Mouse (Mus musculus) myocyte (in vitro differentiated cells): ENCODE results near the gene Smim13. TPM values are rescaled to one million over a fixed set of nuclear protein-coding genes. Genes with fewer than 3 reads are reported as not detected.
"Not testable (repeated sequence)": the region's sequence is repeated elsewhere in the genome, so short reads cannot be mapped to it uniquely, and the experiment has no call there.

Experiments
- H3K27me3 ChIP-seq: one replicate; pipeline ENCODE4 v1.6.1; 2011; ENCODE audit not compliant: control insufficient read depth, insufficient read depth, insufficient read length
- H3K36me3 ChIP-seq: one replicate; pipeline ENCODE4 v1.6.1; 2011; ENCODE audit not compliant: control insufficient read depth, insufficient read depth
- H3K4me2 ChIP-seq: one replicate; pipeline ENCODE4 v1.6.1; 2011; ENCODE audit warnings: low read depth, control low read depth
- H3K4me3 ChIP-seq: one replicate; pipeline ENCODE4 v1.5.1; 2011; ENCODE audit warnings: mild to moderate bottlenecking, control low read depth, moderate library complexity
- H3K79me2 ChIP-seq: one replicate; pipeline ENCODE4 v1.6.1; 2011; ENCODE audit not compliant: control insufficient read depth, insufficient read depth
- H3ac ChIP-seq: one replicate; pipeline ENCODE4 v1.6.1; 2011; ENCODE audit not compliant: control insufficient read depth, insufficient read length
- CEBPB ChIP-seq: IDR thresholded peaks from 2 replicates; pipeline ENCODE4 v1.6.1; 2011; ENCODE audit warnings: mild to moderate bottlenecking, moderate library complexity; ENCODE audit not compliant: poor library complexity, insufficient read depth, severe bottlenecking
- E2F4 ChIP-seq: IDR thresholded peaks from one replicate; pipeline ENCODE4 v1.6.1; 2011; ENCODE audit warnings: mild to moderate bottlenecking, control low read depth, moderate library complexity; ENCODE audit not compliant: insufficient read depth
- MAX ChIP-seq: IDR thresholded peaks from one replicate; pipeline ENCODE4 v1.6.1; 2011; ENCODE audit warnings: low read depth, mild to moderate bottlenecking, control low read depth
- MYOD1 ChIP-seq, 3 experiments: IDR thresholded peaks; one replicate each; pipeline ENCODE4 v1.6.1; 2011; ENCODE audit warnings: control low read depth in 2 of 3, low read depth in 2 of 3, mild to moderate bottlenecking in 2 of 3, moderate library complexity in 1 of 3; ENCODE audit not compliant: insufficient read length in 2 of 3, control insufficient read depth in 1 of 3
- MYOG ChIP-seq, 3 experiments: IDR thresholded peaks; one replicate each; pipeline ENCODE4 v1.6.1; 2011; ENCODE audit warnings: control low read depth in 2 of 3, low read depth in 2 of 3, mild to moderate bottlenecking in 2 of 3; ENCODE audit not compliant: insufficient read length in 2 of 3, control insufficient read depth in 1 of 3, insufficient read depth in 1 of 3
- POLR2A ChIP-seq: IDR thresholded peaks from one replicate; pipeline ENCODE4 v1.6.1; 2011; ENCODE audit warnings: low read depth, mild to moderate bottlenecking, control low read depth, moderate library complexity; ENCODE audit not compliant: insufficient read length
- POLR2AphosphoS2 ChIP-seq: IDR thresholded peaks from one replicate; pipeline ENCODE4 v1.6.1; 2011; ENCODE audit warnings: low read depth, control low read depth; ENCODE audit not compliant: insufficient read length
- REST ChIP-seq: IDR thresholded peaks from one replicate; pipeline ENCODE4 v1.6.1; 2011; ENCODE audit warnings: mild to moderate bottlenecking, control low read depth, moderate library complexity; ENCODE audit not compliant: insufficient read depth, insufficient read length
- SRF ChIP-seq: IDR thresholded peaks from one replicate; pipeline ENCODE4 v1.6.1; 2011; ENCODE audit warnings: low read depth; ENCODE audit not compliant: control insufficient read depth, insufficient read length
- TCF12 ChIP-seq: IDR thresholded peaks from one replicate; pipeline ENCODE4 v1.6.1; 2011; ENCODE audit warnings: mild to moderate bottlenecking, control low read depth; ENCODE audit not compliant: poor library complexity, insufficient read depth, severe bottlenecking
- TCF3 ChIP-seq: IDR thresholded peaks from one replicate; pipeline ENCODE4 v1.6.1; 2011; ENCODE audit warnings: low read depth, control low read depth; ENCODE audit not compliant: insufficient read length
- USF1 ChIP-seq: IDR thresholded peaks from one replicate; pipeline ENCODE4 v1.6.1; 2011; ENCODE audit warnings: low read depth, mild to moderate bottlenecking, control low read depth, moderate library complexity
- polyA plus RNA-seq: library from polyadenylated mRNA; unstranded; fragments of >200 nt; fragmentation: generic; extraction: Trizol; gene quantifications from one replicate; pipeline ENCODE4 v1.2.1, GENCODE M21; 2012; ENCODE audit warnings: missing spikeins

Smim13 gene
- polyA plus RNA-seq, 1 experiment: 11.1 TPM

DNA sequence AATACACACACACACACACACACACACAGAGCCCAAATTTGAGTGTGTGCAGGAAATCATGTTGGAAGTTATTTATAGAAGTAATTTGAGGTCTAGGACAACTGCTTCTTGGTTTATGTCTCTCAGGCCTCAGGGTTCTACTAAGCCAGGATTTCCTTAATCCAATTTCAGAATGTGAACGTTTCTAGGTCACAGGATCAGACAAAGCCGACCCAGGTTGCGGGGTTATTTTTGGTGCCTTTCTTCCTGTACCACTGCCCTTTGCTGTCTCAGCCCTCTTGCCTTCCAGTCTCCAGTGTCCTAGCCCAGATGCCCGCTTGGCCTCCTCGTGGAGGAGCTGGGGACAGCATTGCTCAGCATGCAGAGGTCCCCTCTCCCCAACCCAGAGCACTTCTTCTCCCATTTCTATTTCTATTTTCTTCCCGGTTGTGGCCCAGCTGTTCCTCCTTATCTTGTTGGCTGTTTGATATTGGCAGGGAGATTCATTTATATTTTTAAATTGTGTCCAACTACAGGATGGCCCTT is 5.3 kb upstream of the Smim13 start:
- H3K79me2 ChIP-seq: no peaks in the 10 kb centered on the region
- no peak for TF ChIP-seq TCF12
- TF ChIP-seq REST: no peak
- TF ChIP-seq MYOD1 (IDR thresholded peaks at IDR 0.05; ENCODE audit: control insufficient read depth in 1 of 3, insufficient read length in 2 of 3, low read depth in 2 of 3): no peak
- no peak for TF ChIP-seq TCF3
- TF ChIP-seq USF1: no peak
- no peak for TF ChIP-seq POLR2AphosphoS2
- TF ChIP-seq MAX: no peak
- no peak for TF ChIP-seq SRF
- TF ChIP-seq CEBPB: no peak
- no peak for TF ChIP-seq POLR2A
- TF ChIP-seq MYOG (IDR thresholded peaks at IDR 0.05; ENCODE audit: control insufficient read depth in 1 of 3, insufficient read depth in 1 of 3, insufficient read length in 2 of 3, low read depth in 2 of 3): no peak
- TF ChIP-seq E2F4: no peak
- no peak overlapping the region for H3K4me3 ChIP-seq

DNA sequence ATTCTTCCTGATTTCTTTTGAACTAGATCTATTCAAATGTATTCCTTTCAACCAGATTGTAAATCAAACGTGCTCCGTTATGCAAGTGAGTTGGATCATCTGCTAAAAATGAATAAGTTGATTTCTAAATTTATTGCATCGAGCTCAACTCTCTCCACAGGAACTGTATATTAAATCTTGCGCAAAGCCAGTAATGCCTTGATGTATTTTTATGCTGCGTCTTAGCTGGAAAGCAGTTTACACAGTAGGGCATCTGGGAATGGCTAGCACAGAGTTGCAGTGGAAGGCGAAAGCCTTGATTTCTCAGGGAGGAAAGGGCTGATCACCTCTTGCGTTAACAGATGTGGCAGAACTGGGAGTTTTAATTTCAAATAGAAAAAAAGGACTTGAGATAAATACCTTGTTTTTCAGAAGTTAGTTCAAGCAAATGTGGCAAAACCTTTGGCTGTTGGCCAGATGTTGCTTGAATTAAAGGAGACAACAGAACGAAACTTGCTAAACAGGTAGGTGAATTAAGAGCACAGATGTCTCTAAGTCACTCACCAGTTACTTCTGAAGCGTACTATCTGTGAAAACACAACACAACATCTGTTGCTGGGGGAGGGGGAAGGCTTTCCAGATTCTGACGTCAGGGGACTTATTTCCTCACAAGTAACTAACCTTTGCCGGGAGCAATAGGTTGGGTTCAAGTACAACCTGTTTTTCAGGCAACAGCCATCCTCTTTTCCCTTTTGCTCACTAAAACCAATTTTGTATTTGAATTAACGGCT is 708 bp upstream of the Smim13 start:
- H3ac ChIP-seq: peak overlapping the region; percentile 64
- H3K4me2 ChIP-seq: peak overlapping the region; percentile 96
- H3K4me3 ChIP-seq: peak overlapping the region; percentile 87
- peaks cover 7% of the 10 kb centered on the region for H3K79me2 ChIP-seq
- no peaks in the 10 kb centered on the region for H3K36me3 ChIP-seq
- TF ChIP-seq REST (no peak), SRF (no peak), MYOG (IDR thresholded peaks at IDR 0.05; ENCODE audit: control insufficient read depth in 1 of 3, insufficient read depth in 1 of 3, insufficient read length in 2 of 3, low read depth in 2 of 3) (no peak), TCF3 (no peak), POLR2A (no peak)
- H3K27me3 ChIP-seq: no peaks in the 10 kb centered on the region

More for the DNA sequence above, 5.3 kb upstream of the Smim13 start:
- Histone ChIP-seq H3ac (no peak overlapping the region), H3K4me2 (peak overlapping the region; percentile 24), H3K27me3 (peaks cover 13% of the 10 kb centered on the region), H3K36me3 (no peaks in the 10 kb centered on the region)

DNA sequence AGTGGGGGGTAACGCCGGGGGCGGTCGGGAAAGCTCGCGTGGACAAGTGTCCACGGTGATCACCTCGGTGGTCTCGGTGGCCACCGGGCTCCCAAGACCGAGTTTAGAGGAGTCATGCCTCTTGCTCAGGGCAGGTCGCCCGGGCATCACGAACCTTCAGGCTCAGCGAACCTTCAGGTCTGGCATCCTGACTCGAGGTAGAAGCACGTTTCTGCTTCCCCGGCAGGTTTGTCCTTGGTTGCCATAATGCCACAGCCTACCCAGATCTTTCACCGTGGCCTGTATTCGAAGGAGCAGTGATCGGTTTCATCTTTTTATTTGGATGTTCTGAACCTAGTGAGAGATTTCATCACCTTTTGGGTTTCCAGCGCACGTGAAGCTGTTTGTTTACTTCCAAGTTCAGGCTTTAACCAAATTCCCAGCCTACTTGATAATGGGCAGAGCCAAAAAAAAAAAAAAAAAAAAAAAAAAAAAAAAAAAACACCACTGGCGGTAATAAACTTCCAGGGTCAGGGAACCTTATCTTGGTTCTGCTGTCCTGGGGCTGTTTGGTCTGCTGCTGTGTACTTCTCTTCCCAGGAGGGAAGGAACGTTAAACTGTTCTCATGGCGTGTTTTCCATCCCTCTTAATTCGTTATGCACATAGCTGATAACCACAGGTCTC is 806 bp downstream of the Smim13 start:
- peak overlapping the region; percentile 94 for H3K4me2 ChIP-seq
- H3K36me3 ChIP-seq: no peaks in the 10 kb centered on the region
- TF ChIP-seq POLR2A (no peak), CEBPB (no peak), MYOD1 (IDR thresholded peaks at IDR 0.05; ENCODE audit: control insufficient read depth in 1 of 3, insufficient read length in 2 of 3, low read depth in 2 of 3) (no peak), REST (no peak), MYOG (IDR thresholded peaks at IDR 0.05; ENCODE audit: control insufficient read depth in 1 of 3, insufficient read depth in 1 of 3, insufficient read length in 2 of 3, low read depth in 2 of 3) (no peak), SRF (no peak), TCF3 (no peak), MAX (no peak)
- H3ac ChIP-seq: peak overlapping the region; percentile 64
- H3K79me2 ChIP-seq: peaks cover 7% of the 10 kb centered on the region
- H3K4me3 ChIP-seq: peak overlapping the region; percentile 87
- no peaks in the 10 kb centered on the region for H3K27me3 ChIP-seq

DNA sequence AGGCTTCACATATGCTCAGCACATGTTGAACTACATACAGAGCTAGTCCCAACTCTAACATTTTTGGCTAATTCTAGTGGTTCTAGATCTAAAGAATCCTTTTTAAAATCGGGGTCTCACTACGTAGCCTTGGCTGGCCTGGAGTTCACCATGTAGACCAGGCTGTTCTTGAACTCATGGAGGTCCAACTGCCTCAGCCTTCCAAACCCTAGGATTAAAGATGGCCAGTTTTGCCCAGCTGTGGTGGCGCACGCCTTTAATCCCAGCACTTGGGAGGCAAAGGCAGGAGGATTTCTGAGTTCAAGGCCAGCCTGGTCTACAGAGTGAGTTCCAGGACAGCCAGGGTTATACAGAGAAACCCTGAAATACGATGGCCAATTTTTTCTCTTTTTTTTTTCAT is 1.6 kb downstream of the Smim13 start:
- Histone ChIP-seq H3K4me2 (peak overlapping the region; percentile 94), H3K4me3 (peak overlapping the region; percentile 87)
- H3ac ChIP-seq, H3K27me3 ChIP-seq, H3K36me3 ChIP-seq, H3K79me2 ChIP-seq: not testable (repeated sequence)

DNA sequence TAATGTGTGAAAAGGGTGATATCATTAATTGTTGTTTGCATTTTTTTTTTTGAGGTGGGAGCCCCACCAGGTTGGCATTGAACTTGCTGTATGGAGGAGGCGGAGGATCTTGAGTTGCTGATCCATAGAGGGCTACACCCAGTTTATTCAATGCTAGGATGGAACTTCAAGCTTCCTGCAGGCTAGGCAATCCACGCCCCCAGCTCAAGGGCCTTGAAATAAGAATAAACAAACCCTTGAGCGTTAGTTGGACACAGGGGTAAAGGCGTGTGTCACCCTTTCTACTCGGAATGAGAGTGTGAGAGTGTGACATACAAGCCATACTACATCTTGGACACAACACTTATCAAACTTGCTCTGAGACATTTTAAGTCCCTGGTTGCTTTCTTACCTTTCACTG is 2.0 kb downstream of the Smim13 start:
- TF ChIP-seq MYOD1 (IDR thresholded peaks at IDR 0.05; ENCODE audit: control insufficient read depth in 1 of 3, insufficient read length in 2 of 3, low read depth in 2 of 3) (no peak), CEBPB (no peak), REST (no peak), USF1 (no peak), TCF12 (no peak), MAX (no peak), SRF (no peak), TCF3 (no peak), MYOG (IDR thresholded peaks at IDR 0.05; ENCODE audit: control insufficient read depth in 1 of 3, insufficient read depth in 1 of 3, insufficient read length in 2 of 3, low read depth in 2 of 3) (no peak), E2F4 (no peak), POLR2A (no peak), POLR2AphosphoS2 (no peak)
- Histone ChIP-seq H3K36me3 (no peaks in the 10 kb centered on the region), H3K4me2 (no peak overlapping the region), H3K4me3 (no peak overlapping the region), H3ac (no peak overlapping the region), H3K27me3 (no peaks in the 10 kb centered on the region), H3K79me2 (peaks cover 7% of the 10 kb centered on the region)
